Mouse (Mus musculus): ENCODE measurements around the gene Coro1c.

The Coro1c gene

DNA sequence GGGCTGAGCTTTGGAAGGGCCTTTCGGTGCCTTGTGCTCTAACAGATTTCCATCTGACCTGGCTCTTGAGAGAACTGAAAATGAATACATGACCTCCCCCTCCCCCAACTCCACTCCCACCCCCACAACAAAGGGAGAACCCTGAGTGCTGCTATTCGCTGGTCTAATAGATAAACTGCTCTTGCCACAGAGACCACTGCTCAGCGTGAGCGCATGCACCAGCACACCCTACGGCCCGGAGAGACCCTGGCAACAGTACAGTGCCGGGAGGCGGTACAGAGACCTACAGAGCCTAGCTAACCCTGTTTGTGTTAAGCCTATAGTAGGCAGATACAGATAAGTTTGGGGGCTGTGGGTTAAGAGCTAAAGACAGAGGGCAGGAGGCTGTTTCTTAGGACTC lies 22.9 kb downstream of the Coro1c start:
- no peak for DNase-seq (ENCODE audit: low read depth, low spot score)

DNA sequence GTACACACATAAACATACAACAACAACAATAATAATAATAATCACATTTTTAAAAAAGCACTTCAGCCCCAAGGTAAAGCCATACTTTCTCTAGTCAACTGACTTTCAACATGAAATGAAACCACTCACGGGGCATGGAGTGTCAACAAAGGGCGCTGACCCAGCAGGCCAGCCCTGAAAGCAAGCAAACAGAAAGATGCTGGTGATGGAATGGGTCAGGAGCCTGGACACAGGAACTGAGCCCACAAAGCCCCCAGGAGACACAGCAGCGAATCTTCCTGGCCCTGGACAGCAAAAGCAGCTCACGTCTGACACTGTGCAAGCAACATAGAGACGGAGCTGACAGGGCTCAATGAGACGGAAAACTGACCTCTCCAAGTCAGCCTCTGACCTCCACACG lies 23.8 kb downstream of the Coro1c start:
- DNase-seq (ENCODE audit: low read depth, low spot score): no peak

DNA sequence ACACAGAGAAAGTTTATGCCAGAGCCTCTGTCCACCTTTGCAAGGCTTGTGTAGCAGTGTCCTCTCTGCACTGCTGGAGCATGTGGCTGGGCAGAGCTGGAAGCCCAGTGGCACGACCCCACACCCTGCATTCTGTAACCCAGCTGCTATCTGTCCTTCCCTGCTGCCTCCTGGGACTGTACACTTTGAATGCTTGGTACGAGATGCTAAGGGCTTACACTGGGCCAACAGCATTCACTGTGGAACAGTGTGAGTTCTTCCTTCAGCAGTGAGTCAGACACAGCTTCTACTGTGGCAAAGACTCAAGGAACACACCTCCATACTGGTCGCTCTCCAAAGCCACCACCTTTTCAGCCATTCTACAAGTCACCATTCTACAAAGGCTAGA lies 25.2 kb downstream of the Coro1c start:
- peak; percentile 45 for DNase-seq (ENCODE audit: low read depth, low spot score)

DNA sequence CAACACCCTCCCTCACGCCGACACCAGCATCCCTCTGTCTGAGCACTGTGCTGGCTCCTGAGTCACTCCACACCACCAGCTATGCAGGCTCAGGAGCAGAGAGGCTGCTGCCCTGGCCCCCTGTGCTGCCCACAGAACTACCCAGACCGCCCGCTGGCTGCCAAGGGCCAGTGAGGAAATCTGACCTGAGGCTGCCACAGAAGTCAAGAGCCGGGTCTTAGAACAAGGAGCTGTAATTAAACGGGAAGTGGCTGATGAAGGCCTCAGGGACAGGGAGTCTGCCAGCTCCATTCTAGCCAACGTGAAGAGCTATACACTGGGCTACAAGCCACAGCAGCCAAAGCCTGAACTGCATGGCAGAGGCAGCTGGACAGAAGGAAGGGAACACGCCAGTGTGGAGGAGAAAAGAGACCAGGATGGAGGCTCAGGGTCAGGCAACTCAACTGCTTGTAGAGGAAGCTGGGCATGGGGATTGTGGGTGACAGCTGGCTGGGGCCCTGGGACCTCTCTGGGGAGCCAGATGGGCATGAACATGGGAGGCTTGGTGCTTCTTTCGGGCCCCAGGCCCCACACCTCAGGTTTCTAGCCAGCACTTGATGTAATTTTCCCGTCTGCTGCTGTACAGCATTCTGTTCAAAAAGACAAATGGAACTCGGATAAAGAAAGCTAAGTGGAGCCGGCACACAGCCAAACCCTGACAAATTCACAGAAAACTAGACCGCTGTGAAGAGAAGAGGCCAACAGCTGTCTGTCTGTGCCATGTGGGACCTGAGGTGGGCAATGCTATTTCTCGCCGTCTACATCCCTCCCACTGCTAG lies 25.8 kb downstream of the Coro1c start:
- peak; percentile 37 for DNase-seq (ENCODE audit: low read depth, low spot score)

DNA sequence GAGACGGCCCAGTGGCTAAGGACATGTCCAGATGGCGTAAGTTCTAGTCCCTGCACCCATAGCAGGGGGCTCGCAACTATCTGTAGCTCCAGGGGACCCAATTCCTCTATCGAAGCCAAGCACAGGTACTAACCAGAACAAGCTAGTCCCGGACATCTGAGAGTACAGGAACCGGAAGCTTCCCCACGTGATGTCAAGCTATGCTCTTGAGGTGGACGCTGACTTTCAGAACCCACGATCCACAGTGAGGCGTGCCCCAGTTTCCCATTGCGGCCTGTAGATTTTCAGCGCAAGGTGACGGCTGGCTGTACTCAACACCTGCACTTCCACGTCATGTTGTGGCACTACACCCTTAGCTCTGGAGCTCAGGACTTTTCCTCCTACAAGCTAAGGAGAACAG lies 27.4 kb downstream of the Coro1c start:
- no peak for DNase-seq (ENCODE audit: low read depth, low spot score)

DNA sequence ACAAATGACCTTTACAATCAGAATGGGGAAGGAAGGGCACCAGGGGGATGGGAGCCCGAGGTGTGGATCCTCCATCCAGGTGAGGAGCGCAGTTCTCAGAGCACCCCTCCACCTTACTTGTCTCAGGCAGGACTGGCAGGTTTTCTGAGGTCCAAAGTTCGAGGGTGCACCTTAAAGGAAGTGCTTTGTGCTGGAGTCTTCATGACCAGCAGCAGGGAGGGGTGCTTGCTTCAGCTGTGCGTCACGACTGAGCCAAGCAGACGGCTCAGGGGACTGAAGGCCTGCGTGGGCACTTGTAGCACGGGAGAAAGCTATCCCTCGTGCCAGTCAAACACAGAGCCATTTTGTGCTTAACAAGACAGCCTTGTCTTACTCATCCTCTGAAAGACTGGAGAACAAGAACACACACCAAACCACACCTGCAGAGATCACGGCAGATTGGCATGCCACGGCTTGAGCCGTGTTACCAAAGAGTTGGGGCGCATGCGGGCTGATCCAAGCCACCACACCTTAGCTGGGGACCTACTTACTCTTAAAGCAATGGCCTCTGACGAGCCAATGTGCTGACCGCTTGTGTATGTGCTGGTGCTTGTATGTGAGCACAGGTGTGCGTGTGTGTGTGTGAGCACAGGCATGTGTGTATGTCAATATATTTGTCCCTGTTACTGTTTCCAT lies 29.5 kb downstream of the Coro1c start:
- DNase-seq (ENCODE audit: low read depth, low spot score): no peak

DNA sequence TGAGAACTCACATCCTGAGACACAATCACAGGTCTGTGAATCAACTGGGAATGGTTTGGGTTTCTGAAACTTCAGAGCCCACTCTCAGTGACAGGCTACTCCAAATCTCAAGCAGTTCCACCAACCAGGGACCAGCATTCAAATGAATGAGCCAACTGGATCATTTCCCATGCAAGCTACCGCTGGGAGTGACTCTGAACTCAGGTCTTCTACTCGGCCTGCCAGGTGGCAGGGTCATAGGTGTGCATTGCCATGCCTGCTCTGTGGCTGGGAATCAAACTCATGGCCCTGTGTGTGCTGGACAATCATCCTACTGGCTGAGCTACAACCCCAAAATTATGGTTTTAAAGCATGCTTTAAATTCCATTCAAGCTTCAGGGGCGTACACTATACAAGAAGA lies 31.0 kb downstream of the Coro1c start:
- DNase-seq (ENCODE audit: low read depth, low spot score): no peak

DNA sequence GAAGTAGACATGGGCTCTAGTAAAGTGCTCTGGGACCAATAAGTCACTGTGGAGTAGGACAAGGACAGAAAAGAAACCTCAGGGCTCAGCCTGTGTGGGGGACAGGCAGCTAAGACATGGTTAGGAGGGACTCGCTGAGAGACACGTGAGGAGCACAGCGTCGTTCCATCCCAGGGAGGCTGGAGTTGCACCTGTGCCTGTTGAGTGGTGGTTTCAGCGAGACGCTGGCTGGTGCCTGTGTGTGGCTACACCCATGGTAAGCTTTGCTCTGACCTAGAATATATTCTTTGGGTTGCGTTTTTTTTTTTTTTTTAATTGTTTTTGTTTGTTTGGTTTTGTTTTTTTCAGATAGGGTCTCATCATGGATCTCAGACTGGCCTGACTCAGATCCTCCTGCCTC lies 32.4 kb downstream of the Coro1c start:
- DNase-seq (ENCODE audit: low read depth, low spot score): no peak

DNA sequence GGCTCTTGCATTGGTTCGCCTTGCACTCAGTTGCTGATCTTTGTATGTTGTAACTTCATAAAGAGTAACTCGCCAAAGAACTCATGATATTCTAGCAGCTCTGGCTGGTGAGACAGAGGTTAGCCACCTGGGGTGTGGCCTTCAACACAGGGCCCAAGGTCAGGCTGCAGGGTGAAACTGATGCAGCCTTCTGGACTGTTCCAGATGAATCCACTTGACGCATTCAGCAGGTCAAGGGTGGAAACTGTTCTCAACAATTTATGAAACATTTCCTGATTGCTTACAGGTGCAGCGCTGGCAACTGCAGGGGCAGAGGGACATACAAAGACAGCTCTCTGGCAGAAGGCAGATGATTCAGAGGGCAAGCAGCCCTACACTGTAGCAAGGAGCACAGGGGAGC lies 32.9 kb downstream of the Coro1c start:
- peak; percentile 18 for DNase-seq (ENCODE audit: low read depth, low spot score)

DNA sequence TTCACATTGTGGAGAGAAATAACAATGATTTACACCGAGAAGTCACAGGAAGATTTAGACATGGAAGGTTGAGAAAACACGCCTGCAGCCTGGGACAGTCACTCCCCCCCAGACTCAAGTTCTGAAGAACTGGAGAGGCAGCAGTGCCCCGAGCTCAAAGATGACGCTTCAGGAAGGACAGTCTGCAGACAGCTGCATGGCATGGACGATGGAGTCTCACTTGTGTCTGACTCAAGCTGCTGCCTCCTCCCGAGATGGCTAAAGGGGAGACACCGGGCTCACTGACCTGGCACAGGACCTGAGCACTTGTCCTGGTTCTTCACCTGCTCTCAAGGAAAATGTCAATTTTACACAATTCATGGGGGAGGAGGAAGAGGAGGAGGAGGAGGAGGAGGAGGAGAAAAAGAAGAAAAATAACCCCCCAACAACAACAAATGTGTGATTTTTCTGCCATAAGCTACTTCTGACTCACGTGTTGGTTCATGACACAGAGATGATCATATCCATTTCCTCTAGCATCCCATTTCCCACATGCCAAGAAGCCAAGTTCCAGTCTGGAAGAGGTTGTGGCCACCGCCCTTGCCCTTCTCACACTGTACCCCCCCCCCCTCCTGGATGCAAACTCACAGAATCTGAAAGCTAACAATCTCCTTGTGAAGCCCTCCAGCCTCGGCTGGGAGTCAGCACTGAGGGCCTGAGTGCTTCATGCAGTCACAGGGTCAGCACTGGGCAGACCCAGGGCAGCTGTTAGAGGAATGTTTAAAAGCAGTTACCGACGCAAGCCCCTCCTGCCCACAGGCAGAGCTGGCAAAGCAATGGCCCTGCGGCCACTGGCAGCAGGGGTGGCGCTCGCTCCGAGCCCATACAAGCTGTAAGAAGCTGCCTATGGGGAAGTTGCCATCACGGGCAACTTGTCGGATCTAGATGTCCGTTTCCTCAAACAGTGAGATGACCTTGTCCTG lies 34.2 kb downstream of the Coro1c start:
- DNase-seq (ENCODE audit: low read depth, low spot score): peak; percentile 84

DNA sequence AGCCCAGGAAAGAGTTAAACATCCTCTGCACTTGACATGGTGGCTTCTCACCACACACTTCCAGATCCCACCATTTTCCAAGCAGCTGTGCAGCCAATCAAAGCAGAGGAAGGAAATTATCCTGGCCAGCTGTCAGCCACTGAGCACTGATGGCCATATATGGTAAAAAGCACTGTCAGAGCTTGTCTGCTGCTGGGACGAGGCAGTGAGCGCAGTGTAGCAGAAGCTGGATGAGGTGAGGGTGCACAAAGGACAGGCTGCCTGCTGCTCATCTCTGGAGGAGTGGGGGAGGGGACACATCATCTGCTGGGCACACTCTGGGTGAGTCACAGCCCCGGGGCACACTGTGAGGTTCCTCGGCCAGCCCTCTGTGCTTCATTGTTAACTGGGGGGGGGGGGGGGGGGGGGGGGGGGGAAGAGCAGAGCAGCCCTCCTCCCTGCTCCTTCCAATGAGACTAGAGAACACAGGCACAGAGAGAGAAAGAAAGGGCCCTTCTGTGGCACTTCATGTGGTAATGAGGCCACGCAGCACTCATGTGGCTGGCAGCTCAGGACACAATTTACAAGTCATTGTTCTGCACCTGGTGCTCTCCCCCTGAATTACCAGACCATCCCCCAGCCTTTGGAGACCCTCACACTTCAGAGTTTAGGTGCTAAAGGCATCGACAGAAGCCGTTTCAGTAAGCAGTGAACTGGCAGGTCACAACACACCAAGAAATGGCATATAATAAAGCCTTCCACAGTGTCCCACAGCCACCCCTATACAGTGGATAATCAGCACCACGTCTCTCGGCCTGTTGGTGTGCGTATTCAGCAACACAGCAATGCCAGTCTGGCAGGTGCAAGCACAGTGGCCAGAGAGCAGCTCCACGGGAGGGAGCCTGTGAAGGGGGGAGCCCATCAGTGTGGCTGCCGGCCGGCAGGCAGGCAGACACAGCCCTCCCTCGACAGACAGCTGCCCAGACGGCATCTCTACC lies 35.3 kb downstream of the Coro1c start:
- peak; percentile 100 for DNase-seq (ENCODE audit: low read depth, low spot score)

DNA sequence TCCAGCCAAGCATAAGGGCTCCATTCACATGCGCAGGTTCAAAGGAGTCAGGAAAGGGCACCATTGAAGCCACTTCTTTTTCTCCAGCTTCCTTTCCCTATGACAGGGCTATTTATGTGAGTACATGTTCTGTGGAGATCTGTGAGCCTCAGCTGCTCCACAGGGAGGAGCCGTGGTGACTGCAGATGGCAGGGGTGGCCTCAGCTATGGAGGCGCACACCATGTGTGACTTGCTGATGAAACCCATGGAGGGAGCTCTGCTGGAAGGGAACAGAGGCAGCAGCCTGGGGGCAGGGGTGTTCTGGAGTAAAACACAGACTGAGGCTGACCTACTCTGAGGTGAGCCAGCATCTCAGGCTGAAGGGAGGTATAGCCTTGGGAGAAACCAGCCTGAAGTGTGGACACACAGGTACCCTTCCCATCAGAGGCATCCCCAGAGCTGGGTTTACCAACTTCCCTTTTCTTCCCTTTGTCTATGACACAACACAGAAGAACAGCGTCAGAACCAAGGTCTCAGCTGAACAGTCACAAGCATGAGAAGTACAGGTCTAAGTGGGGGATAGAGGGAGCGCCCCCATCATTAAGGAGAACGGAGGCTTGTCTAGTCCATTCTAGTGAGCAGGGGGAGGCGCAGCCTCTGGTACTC lies 36.5 kb downstream of the Coro1c start:
- peak; percentile 28 for DNase-seq (ENCODE audit: low read depth, low spot score)

DNA sequence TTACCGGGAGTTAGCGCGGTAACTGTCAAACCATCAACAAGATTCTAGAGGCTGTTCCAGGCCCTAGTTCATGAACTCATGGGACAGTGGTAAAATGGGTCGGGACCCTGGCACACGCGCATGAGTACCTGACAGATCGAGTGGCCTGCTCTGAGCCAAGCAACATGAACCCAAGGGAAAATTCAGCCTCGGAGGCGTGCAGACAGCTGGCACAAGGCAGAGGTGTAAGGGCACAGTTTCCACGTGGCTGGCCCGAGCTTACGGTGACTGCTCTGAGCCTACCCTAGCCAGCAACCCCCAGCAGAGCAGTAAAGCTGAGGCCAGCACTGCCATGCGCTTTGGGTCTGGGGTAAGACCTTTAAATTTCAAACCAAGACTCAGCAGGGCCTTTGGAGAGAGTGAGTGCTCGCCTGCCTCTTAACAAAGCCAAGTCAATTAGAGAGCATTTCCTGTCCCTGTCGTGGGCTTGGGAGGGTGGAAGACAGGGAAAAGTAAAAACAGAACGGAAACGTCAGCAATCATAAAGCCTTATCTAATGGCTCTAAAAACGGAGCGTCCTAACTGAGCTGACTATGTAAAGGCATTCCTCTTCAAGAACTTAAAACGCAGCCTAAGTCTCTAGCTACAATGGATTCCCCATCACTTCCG lies 38.0 kb downstream of the Coro1c start:
- DNase-seq (ENCODE audit: low read depth, low spot score): no peak

DNA sequence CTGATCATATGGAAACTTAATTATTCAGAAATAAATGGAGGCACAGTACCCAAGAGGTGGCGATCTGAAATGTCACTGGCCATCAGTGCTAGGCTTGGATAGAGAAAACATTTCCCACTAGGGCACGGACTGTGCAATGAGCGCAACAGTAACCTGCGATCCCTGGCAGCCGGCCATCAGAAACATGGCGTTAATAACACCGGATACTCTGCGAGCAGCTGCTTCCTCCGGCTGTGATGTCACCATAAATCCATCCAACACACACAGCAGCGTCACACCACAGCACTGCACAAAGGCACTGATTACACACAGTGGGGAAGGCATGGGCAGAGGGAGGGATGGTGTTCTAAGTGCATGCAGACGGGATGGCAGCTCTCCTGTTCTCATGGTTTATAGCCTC lies 39.4 kb downstream of the Coro1c start:
- DNase-seq (ENCODE audit: low read depth, low spot score): no peak

DNA sequence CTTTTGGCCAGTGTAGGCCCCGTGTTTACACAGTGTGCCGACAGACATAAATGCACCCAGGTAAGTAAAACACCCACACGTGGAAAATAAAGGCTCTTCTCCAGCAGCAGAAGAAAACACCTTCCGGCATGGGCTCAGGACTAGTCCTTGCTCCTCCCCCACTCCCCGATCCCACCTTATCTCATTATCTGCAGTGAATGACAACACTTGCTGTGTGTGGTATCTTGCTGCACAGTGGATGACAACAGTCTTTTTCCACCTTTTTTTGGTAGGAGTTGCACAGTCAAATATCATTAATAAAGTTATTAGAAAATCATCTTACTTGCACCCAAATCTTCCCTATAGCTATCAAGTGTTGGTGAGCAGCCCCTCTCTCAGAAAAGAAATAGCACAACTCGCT lies 43.6 kb downstream of the Coro1c start:
- no peak for DNase-seq (ENCODE audit: low read depth, low spot score)

DNA sequence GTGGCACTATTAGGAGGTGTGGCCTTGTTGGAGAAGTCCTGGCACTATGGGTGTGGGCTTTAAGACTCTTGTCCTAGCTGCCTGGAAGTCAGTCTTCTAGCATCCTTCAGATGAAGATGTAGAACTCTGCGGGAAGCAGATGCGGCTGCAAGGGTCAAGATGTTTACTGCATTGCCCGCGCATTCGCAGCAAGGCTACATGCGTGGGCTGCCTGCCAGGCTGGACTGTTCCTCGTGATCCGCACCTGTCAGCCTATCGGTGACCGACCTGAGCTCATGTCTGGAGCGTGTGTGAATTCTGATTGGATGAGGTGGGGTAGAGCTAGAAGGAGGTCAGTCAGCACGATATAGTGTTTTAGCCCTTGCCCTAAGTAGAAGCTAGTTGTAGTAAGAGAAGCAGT lies 44.6 kb downstream of the Coro1c start:
- no peak for DNase-seq (ENCODE audit: low read depth, low spot score)

DNA sequence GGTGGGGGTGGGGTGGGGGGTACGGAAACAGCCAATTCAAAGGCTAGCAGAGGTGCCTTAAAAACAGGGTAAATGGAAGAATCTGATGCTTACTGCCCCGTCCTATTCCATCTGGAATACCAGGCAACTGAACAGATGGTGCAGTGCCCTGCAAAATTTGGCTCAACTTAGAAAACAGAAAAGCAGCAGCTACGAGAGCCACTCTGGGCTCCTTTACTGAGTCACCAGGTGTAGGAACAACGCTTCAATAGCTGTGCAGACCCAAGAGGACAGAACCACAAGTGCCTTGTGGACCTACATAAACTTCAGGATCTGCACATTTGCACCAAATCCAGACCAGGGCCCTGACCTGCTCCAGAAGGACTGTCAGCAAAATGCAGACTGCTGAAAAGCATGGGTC lies 46.1 kb downstream of the Coro1c start:
- DNase-seq (ENCODE audit: low read depth, low spot score): no peak

DNA sequence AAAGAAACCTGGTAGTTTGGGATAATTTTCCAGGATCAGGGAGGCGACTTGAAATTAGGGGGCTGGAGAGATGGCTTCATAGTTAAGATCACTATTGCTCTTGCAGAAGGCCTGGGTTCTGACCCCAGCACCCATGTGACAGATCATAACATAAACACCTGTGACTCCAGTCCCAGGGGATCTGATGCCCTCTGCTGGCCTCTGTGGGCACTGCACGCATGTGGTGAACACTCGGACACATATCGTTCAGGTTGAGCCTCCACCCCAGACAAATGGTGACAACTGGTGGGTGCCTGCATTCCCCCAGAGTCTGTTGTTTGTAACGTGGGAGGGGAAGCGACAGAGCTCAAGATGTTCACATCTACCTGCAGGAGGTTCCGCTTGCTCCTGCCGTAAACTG lies 47.3 kb downstream of the Coro1c start:
- peak; percentile 30 for DNase-seq (ENCODE audit: low read depth, low spot score)

DNA sequence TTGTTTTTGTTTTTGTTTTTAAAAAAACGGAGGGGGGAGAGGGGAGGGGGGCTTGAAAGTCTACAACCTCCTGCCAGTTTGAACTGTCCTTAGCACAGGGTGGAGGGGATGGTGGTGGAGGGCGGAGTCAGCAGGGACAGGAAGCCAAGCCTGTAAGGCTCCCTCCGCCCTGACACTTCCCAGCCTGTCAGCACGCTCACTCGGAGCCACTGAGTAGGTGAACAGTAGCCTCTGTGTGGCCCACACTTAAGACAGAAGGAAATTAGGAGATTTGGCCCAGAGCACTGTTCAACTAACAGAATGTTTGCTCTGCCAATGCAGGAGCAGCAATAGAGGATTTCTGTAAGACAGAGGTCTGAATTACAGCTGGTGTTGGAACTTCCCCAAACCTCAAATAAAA lies 49.6 kb downstream of the Coro1c start:
- DNase-seq (ENCODE audit: low read depth, low spot score): no peak

DNA sequence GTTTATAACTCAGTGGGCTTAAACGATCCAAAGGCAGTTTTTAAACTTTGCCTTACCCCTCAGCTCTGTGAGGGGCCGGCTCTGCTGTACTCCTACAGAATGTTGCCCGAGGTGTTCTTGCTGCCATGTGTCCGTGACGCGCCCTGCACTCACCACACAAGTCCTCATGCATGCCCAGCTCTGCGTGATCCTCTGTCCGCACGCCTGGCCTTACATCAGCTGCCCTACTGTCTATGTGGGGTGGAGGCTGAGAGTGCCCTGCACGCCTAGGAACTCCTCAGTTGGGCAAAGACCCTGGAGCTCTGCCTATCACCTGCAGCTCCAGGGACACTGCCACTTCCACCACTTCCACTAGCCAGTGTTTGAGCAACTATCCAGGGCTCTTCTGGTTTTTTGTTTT lies 50.0 kb downstream of the Coro1c start:
- DNase-seq (ENCODE audit: low read depth, low spot score): no peak
